Mouse (Mus musculus): ENCODE data around the gene Tspan14. TPM values are rescaled to one million over a fixed set of nuclear protein-coding genes. Genes with fewer than 3 reads are reported as not detected.
A peak's percentile ranks its signal among the peaks of the same experiment; 100 is the strongest.

Gene Tspan14
- polyA plus RNA-seq, 1 experiment = 41.2 TPM

- no peak for TF ChIP-seq POLR2A (IDR thresholded peaks at IDR 0.05; ENCODE audit: borderline replicate concordance, control insufficient read depth, low read depth, low read length)
- TF ChIP-seq CTCF (IDR thresholded peaks at IDR 0.05; ENCODE audit: control insufficient read depth, insufficient read depth, low read length) = no peak
- H3K27ac ChIP-seq (ENCODE audit: control insufficient read depth, insufficient read depth, low read depth, low read length, poor library complexity) = no peak overlapping the region
- peaks cover 34% of the 10 kb centered on the region for H3K4me1 ChIP-seq (ENCODE audit: control insufficient read depth, insufficient read depth, low read length)
- WGBS = 74% methylated on average over 5 of the region's 5 CpGs
- no peak overlapping the region for H3K4me3 ChIP-seq (replicated peaks; ENCODE audit: control insufficient read depth, low read depth, low read length)
These were observed 13.2 kb downstream of the Tspan14 start for GRCm38 (mm10) chr14:40953381-40953780.

DNA sequence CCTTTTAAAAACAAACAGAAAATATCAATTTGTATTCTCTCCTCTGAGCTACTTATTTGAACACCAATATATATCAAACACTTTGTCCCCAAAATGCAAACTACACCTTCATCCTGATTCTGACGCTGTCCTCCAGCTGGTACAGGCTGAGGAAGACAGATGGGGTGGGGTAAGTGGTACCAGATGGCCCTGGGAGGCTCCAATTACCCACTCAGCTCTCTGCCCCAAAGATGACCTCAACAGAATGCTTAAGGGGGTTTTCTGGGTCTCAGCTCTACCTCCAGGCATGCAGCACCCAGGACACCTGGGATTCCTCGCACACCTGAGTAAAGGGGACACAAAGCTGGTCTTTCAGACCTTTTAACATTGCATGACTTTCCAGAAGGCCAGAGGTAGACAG lies 13.9 kb downstream of the Tspan14 start:
- TF ChIP-seq POLR2A (IDR thresholded peaks at IDR 0.05; ENCODE audit: borderline replicate concordance, control insufficient read depth, low read depth, low read length) = no peak
- TF ChIP-seq CTCF (IDR thresholded peaks at IDR 0.05; ENCODE audit: control insufficient read depth, insufficient read depth, low read length) = no peak
- Histone ChIP-seq H3K4me3 (replicated peaks; ENCODE audit: control insufficient read depth, low read depth, low read length) (no peak overlapping the region), H3K4me1 (ENCODE audit: control insufficient read depth, insufficient read depth, low read length) (peaks cover 36% of the 10 kb centered on the region), H3K27ac (ENCODE audit: control insufficient read depth, insufficient read depth, low read depth, low read length, poor library complexity) (peak overlapping the region; percentile 0; the same call in 1 of the 2 replicates)
- WGBS = 61% methylated on average over 2 of the region's 2 CpGs

- no peak for TF ChIP-seq CTCF (IDR thresholded peaks at IDR 0.05; ENCODE audit: control insufficient read depth, insufficient read depth, low read length)
- no peak for TF ChIP-seq POLR2A (IDR thresholded peaks at IDR 0.05; ENCODE audit: borderline replicate concordance, control insufficient read depth, low read depth, low read length)
These were observed 14.3 kb downstream of the Tspan14 start for GRCm38 (mm10) chr14:40952301-40952700.

GRCm38 (mm10) chr14:40949730-40950614 lies 16.6 kb downstream of the Tspan14 start:
- no peak overlapping the region for H3K4me3 ChIP-seq (replicated peaks; ENCODE audit: control insufficient read depth, low read depth, low read length)
- WGBS = 42% methylated on average over 7 of the region's 7 CpGs
- TF ChIP-seq CTCF (IDR thresholded peaks at IDR 0.05; ENCODE audit: control insufficient read depth, insufficient read depth, low read length) (no peak), POLR2A (IDR thresholded peaks at IDR 0.05; ENCODE audit: borderline replicate concordance, control insufficient read depth, low read depth, low read length) (0 out of 2 replicates have a peak, but pooled peaks have one; percentile 23)
- peak overlapping the region; percentile 50 for H3K27ac ChIP-seq (ENCODE audit: control insufficient read depth, insufficient read depth, low read depth, low read length, poor library complexity)
- H3K4me1 ChIP-seq (ENCODE audit: control insufficient read depth, insufficient read depth, low read length) = peaks cover 20% of the 10 kb centered on the region

More at GRCm38 (mm10) chr14:40952301-40952700, 14.3 kb downstream of the Tspan14 start:
- Histone ChIP-seq H3K27ac (ENCODE audit: control insufficient read depth, insufficient read depth, low read depth, low read length, poor library complexity) (no peak overlapping the region), H3K4me1 (ENCODE audit: control insufficient read depth, insufficient read depth, low read length) (peaks cover 36% of the 10 kb centered on the region), H3K4me3 (replicated peaks; ENCODE audit: control insufficient read depth, low read depth, low read length) (no peak overlapping the region)
- WGBS = 60% methylated on average over 3 of the region's 3 CpGs

DNA sequence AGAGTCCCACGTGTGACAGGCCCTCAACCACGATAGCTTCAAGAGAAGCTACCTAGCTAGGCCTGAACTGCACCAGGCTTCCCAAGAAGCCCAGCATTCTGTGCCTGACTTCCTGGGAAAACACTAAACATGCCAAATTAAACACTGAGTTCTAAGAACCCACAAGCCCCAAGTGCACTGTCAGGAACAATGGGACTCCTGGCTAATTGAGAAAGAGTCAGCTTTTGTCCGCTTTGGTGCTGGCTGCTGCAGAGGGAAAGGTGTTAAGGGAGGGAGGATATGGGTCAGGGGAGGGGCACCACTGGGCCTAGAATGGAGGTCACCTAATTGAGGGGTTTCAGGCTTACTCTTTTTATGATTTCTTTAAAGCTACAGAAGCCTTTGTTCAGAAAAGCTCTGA lies 17.6 kb downstream of the Tspan14 start:
- no peak overlapping the region for H3K4me3 ChIP-seq (replicated peaks; ENCODE audit: control insufficient read depth, low read depth, low read length)
- 43% methylated on average over 3 of the region's 3 CpGs for WGBS
- TF ChIP-seq CTCF (IDR thresholded peaks at IDR 0.05; ENCODE audit: control insufficient read depth, insufficient read depth, low read length) (no peak), POLR2A (IDR thresholded peaks at IDR 0.05; ENCODE audit: borderline replicate concordance, control insufficient read depth, low read depth, low read length) (no peak)
- no peak overlapping the region for H3K27ac ChIP-seq (ENCODE audit: control insufficient read depth, insufficient read depth, low read depth, low read length, poor library complexity)
- H3K4me1 ChIP-seq (ENCODE audit: control insufficient read depth, insufficient read depth, low read length) = peaks cover 17% of the 10 kb centered on the region

- H3K27ac ChIP-seq (ENCODE audit: control insufficient read depth, insufficient read depth, low read depth, low read length, poor library complexity) = peak overlapping the region; percentile 39
- H3K4me1 ChIP-seq (ENCODE audit: control insufficient read depth, insufficient read depth, low read length) = peaks cover 16% of the 10 kb centered on the region
- H3K4me3 ChIP-seq (replicated peaks; ENCODE audit: control insufficient read depth, low read depth, low read length) = no peak overlapping the region
- TF ChIP-seq CTCF (IDR thresholded peaks at IDR 0.05; ENCODE audit: control insufficient read depth, insufficient read depth, low read length) (no peak), POLR2A (IDR thresholded peaks at IDR 0.05; ENCODE audit: borderline replicate concordance, control insufficient read depth, low read depth, low read length) (no peak)
- WGBS = 45% methylated on average over 5 of the region's 5 CpGs
These were observed 18.1 kb downstream of the Tspan14 start for GRCm38 (mm10) chr14:40948522-40948921.

GRCm38 (mm10) chr14:40947431-40948394 lies 18.9 kb downstream of the Tspan14 start:
- peak overlapping the region; percentile 39 for H3K27ac ChIP-seq (ENCODE audit: control insufficient read depth, insufficient read depth, low read depth, low read length, poor library complexity)
- H3K4me1 ChIP-seq (ENCODE audit: control insufficient read depth, insufficient read depth, low read length) = peaks cover 14% of the 10 kb centered on the region
- peak overlapping the region; percentile 1 for H3K4me3 ChIP-seq (replicated peaks; ENCODE audit: control insufficient read depth, low read depth, low read length)
- WGBS = 4% methylated on average over 14 of the region's 14 CpGs
- TF ChIP-seq CTCF (IDR thresholded peaks at IDR 0.05; ENCODE audit: control insufficient read depth, insufficient read depth, low read length) (no peak), POLR2A (IDR thresholded peaks at IDR 0.05; ENCODE audit: borderline replicate concordance, control insufficient read depth, low read depth, low read length) (no peak)

GRCm38 (mm10) chr14:40943802-40944201 lies 22.8 kb downstream of the Tspan14 start:
- 66% methylated on average over 2 of the region's 2 CpGs for WGBS
- Histone ChIP-seq H3K4me1 (ENCODE audit: control insufficient read depth, insufficient read depth, low read length) (peaks cover 5% of the 10 kb centered on the region; the same call in 1 of the 2 replicates), H3K4me3 (replicated peaks; ENCODE audit: control insufficient read depth, low read depth, low read length) (no peak overlapping the region), H3K27ac (ENCODE audit: control insufficient read depth, insufficient read depth, low read depth, low read length, poor library complexity) (no peak overlapping the region)
- TF ChIP-seq POLR2A (IDR thresholded peaks at IDR 0.05; ENCODE audit: borderline replicate concordance, control insufficient read depth, low read depth, low read length) (no peak), CTCF (IDR thresholded peaks at IDR 0.05; ENCODE audit: control insufficient read depth, insufficient read depth, low read length) (no peak)

Data from bone marrow, adult 2 months (tissue).